Mouse (Mus musculus): Measurements from ENCODE around the gene Nudt21. TPM values are rescaled to one million over a fixed set of nuclear protein-coding genes. Genes with fewer than 3 reads are reported as not detected.
"Not testable (repeated sequence)": the region's sequence is repeated elsewhere in the genome, so short reads cannot be mapped to it uniquely, and the experiment has no call there.

The Nudt21 gene
- 175 and 190 TPM in 2 replicates for polyA plus RNA-seq (2015; fragmentation: Nextera tagmentation; extraction: Ambion mirVana)

DNA sequence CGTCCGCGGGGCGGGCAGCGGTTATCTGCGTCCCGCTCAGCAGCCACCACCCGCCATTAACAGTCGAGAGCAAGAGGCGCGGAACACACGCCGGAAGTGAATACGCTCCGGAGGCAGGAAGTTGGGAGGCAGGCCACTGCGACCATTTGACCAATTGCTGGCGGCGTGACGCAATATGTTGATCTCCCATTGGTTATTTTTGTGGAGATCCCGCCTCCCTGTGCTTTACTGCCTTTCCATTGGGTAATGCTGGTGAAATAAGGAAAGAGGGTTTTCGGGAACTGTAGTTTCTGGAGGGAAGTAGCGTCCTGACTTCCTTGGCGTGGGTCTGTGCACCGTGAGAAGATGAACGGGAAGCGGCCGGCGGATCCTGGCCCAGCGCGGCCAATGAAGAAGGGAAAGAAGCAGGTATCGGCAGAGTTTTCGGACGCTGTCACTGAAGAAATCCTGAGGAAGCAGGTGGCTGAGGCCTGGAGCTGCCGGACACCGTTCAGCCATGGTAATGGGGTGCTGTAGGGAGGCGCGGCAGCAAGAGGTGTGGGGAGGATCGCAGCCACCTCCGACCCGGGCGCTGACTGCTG lies at the start of gene Nudt21, which contains the start of gene Ogfod1:
Gene Nudt21 (minus strand): TSS at position 88 of the 581 bp plus-strand sequence.
Gene Ogfod1 (plus strand): TSS at position 255 of the 581 bp plus-strand sequence.
- peak; percentile 100 for ATAC-seq
- Histone ChIP-seq H3K9ac (peak within 1 kb of the TSS; percentile 81), H3K27ac (peak within 1 kb of the TSS; percentile 69), H3K4me1 (peaks cover 38% of the 10 kb centered on the region), H3K4me2 (peak within 1 kb of the TSS; percentile 91), H3K27me3 (no peaks in the 10 kb centered on the region), H3K9me3 (replicated peaks) (no peaks in the 10 kb centered on the region), H3K36me3 (ENCODE audit: poor library complexity, severe bottlenecking) (peaks cover 7% of the 10 kb centered on the region; the same call in 1 of the 2 replicates), H3K4me3 (peak within 1 kb of the TSS; percentile 77)
- under 1% methylated on average over 41 of the region's 41 CpGs for WGBS

DNA sequence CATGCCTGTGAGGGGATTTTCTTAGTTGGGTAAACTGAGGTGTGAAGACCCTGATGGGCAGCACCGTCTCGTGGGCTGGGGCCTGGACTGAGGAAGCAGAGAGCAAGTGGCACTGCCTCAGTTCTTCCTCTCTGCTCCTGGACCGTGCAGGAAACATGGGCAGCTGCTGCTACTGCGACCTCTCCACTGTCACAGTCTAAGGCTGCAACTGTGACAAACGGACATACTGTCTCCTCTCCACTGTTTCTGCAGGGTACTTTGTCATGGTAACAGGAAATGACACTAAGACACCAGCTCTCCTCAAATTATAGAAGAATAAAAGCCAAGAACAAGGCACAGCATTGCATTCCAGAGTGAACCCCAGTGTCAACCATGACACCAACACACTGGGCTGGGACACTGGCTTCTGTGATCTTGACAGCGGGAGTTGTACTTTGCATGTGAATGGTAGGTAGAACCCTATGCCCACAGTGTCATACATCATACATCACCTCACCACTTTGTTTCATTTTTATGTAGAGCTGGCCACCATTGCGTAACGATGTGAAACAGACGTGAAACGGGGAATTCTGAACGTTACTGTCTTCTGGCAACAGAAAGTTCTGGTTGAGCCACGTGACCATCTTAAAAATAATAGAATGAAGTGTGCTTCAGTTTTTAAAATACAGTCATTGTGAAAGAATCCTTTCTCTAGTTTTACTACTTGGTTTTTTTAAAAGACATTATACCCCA lies 39.8 kb upstream of the Nudt21 start:
- no peak overlapping the region for H3K9ac ChIP-seq
- H3K27me3 ChIP-seq, result no peaks in the 10 kb centered on the region
- H3K27ac ChIP-seq, result no peak overlapping the region
- H3K36me3 ChIP-seq (ENCODE audit: poor library complexity, severe bottlenecking), result peaks cover 50% of the 10 kb centered on the region
- 94% methylated on average over 12 of the region's 12 CpGs for WGBS
- H3K4me1 ChIP-seq, result no peaks in the 10 kb centered on the region
- no peak overlapping the region for H3K4me3 ChIP-seq
- no peak overlapping the region for H3K4me2 ChIP-seq
- ATAC-seq, result no peak
- H3K9me3 ChIP-seq (replicated peaks), result no peaks in the 10 kb centered on the region

DNA sequence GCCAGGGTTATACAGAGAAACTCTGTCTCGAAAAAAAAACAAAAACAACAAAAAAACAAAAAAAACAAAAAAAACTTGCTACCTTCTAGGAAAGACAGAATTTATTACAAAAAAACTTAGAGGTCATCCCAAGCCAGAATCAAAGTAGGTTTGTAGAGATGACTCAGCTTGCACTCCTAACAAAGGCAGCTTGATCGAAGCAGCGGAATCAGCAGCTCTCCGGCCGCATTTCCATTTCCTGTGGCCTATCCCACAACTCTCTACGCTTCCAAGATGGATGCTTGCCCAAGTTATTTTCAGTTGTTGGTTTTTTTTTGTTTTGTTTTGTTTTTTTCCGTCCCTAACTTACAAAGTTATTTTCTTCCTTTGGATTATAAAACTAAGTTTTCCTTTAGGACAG lies 32.0 kb upstream of the Nudt21 start:
- Histone ChIP-seq H3K27ac (no peak overlapping the region), H3K4me2 (no peak overlapping the region), H3K27me3 (no peaks in the 10 kb centered on the region), H3K9me3 (replicated peaks) (no peaks in the 10 kb centered on the region), H3K4me3 (no peak overlapping the region), H3K9ac (no peak overlapping the region), H3K4me1 (peaks cover 10% of the 10 kb centered on the region), H3K36me3 (ENCODE audit: poor library complexity, severe bottlenecking) (peaks cover 27% of the 10 kb centered on the region)
- no peak for ATAC-seq
- 94% methylated on average over 7 of the region's 7 CpGs for WGBS

DNA sequence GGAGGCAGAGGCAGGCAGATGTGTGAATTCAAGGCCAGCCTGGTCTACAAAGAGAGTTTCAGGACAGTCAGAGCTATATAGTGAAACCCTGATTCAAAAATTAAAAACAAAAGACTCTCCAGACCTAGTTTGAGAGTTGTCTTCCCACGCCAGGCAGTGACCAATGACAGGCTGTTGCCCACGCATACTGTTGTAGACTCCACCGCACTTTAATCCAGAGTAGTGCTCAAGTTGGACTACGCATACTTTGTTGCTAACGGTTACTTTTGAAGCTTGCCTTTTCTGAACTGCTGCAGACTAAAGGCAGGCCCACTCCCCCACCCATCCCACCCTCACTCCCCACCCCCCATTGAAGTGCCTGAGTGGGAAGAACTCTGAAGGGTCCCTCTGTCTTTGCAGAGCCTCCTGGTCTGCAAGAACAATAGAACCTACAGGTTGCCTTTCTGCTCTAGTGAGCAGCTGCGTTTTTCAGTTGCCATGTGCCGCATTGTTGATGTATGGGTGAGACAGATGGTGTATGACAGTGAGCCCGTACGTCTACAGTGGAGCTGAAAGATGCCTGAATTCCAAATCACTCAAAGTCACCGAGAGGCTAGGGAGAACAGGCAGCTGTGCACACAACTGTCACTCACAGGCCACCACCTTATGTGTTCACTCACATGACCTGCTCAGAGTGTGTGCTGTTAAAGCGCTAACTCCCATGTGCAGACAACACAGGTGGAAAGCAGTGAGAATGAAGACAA lies 29.5 kb upstream of the Nudt21 start:
- no peak overlapping the region for H3K9ac ChIP-seq
- H3K4me1 ChIP-seq, result peaks cover 10% of the 10 kb centered on the region
- H3K27me3 ChIP-seq, result no peaks in the 10 kb centered on the region
- H3K36me3 ChIP-seq (ENCODE audit: poor library complexity, severe bottlenecking), result peaks cover 50% of the 10 kb centered on the region
- 21% methylated on average over 11 of the region's 11 CpGs for WGBS
- H3K4me3 ChIP-seq, result no peak overlapping the region
- no peaks in the 10 kb centered on the region for H3K9me3 ChIP-seq (replicated peaks)
- H3K4me2 ChIP-seq, result no peak overlapping the region
- peak; percentile 83 for ATAC-seq
- H3K27ac ChIP-seq, result peak overlapping the region; percentile 57

- Histone ChIP-seq H3K4me3 (no peak overlapping the region), H3K27ac (no peak overlapping the region), H3K36me3 (ENCODE audit: poor library complexity, severe bottlenecking) (peaks cover 83% of the 10 kb centered on the region), H3K4me1 (no peaks in the 10 kb centered on the region), H3K9me3 (replicated peaks) (no peaks in the 10 kb centered on the region), H3K27me3 (no peaks in the 10 kb centered on the region), H3K4me2 (no peak overlapping the region), H3K9ac (no peak overlapping the region)
- ATAC-seq, result no peak
- WGBS, result 62% methylated on average over 6 of the region's 6 CpGs
Measured at GRCm38 (mm10) chr8:94057157-94057854, 20.5 kb upstream of the Nudt21 start.

DNA sequence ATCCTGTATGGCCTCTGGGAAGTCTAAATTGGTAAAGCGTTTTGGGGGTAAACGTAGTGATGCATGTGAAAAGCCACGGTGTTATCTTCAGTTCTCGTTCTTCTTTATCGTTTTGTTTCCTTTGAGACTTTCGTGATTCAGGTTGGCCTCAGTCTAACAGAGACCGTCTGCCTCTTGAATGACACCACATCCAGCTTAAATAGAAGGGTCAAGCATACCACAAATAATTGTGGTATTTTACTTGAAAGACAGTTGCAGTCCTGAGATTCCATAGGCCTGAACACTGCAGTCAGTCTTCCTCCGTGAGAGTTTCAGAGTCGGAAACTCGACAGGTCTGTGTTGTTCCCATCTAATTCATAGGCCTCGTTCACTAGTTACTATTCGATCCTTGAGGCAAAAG lies 15.9 kb upstream of the Nudt21 start:
- Histone ChIP-seq H3K4me1 (no peaks in the 10 kb centered on the region), H3K27ac (no peak overlapping the region), H3K9me3 (replicated peaks) (no peaks in the 10 kb centered on the region), H3K4me3 (no peak overlapping the region), H3K9ac (no peak overlapping the region), H3K4me2 (no peak overlapping the region), H3K36me3 (ENCODE audit: poor library complexity, severe bottlenecking) (peaks cover 47% of the 10 kb centered on the region), H3K27me3 (no peaks in the 10 kb centered on the region)
- WGBS, result 93% methylated on average over 12 of the region's 12 CpGs
- ATAC-seq, result no peak

DNA sequence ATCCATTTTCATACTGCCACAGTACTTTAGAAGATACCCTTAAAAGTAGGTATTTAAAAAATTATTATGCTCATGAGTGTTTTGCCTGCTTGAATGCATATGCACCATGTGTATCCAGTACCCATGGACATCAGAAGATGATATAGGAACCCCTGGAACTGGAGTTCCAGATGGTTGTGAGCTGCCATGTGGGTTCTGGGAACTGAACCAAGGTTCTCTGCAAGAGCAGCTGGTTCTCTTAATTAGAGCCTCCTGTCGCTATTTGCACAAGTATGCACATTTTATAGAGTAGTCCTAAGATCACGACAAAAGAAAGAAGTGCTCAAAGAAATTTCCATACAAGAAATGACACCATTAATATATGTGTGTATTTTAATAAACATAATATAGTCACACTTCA lies 11.0 kb upstream of the Nudt21 start:
- Histone ChIP-seq H3K4me2 (no peak overlapping the region), H3K9me3 (replicated peaks) (no peaks in the 10 kb centered on the region), H3K27me3 (no peaks in the 10 kb centered on the region), H3K4me3 (no peak overlapping the region), H3K4me1 (no peaks in the 10 kb centered on the region), H3K36me3 (ENCODE audit: poor library complexity, severe bottlenecking) (peaks cover 14% of the 10 kb centered on the region), H3K9ac (no peak overlapping the region), H3K27ac (no peak overlapping the region)
- WGBS, result 74% methylated on average over 2 of the region's 2 CpGs
- no peak for ATAC-seq

DNA sequence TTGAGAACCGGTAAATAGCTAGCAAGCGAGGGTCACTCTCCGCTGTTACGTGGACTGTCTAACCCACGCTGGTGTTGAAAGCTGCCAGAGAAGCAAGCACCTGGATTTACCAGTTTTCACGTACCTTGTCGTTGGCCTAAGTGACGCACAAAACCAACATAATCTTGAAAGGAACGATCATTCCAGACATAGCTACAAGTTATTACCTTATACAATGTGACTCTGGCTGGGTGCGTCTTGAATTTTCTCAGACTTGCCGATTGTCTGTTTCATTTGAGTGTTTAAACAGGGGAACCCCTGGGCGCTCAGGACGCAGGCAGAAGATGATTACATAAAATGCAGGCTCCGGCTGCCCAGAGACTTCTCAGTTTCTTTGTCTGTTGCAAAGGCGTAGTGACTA lies 975 bp upstream of the Nudt21 start:
- 7% methylated on average over 15 of the region's 15 CpGs for WGBS
- Histone ChIP-seq H3K4me2 (peak overlapping the region; percentile 81), H3K36me3 (ENCODE audit: poor library complexity, severe bottlenecking) (peaks cover 11% of the 10 kb centered on the region; the same call in 1 of the 2 replicates), H3K9me3 (replicated peaks) (no peaks in the 10 kb centered on the region), H3K27ac (no peak overlapping the region), H3K27me3 (no peaks in the 10 kb centered on the region), H3K4me1 (peaks cover 38% of the 10 kb centered on the region), H3K9ac (peak overlapping the region; percentile 78), H3K4me3 (peak overlapping the region; percentile 77)
- no peak for ATAC-seq

GRCm38 (mm10) chr8:94036541-94036940 lies 290 bp downstream of the Nudt21 start:
- not testable (repeated sequence) for H3K27me3 ChIP-seq; H3K9me3 ChIP-seq (replicated peaks)
- peak overlapping the region; percentile 69 for H3K27ac ChIP-seq
- H3K4me3 ChIP-seq, result peak overlapping the region; percentile 77
- H3K4me2 ChIP-seq, result peak overlapping the region; percentile 91
- peak overlapping the region; percentile 81 for H3K9ac ChIP-seq
- peaks cover 38% of the 10 kb centered on the region for H3K4me1 ChIP-seq
- peak; percentile 88 for ATAC-seq
- H3K36me3 ChIP-seq (ENCODE audit: poor library complexity, severe bottlenecking), result peaks cover 11% of the 10 kb centered on the region; the same call in 1 of the 2 replicates
- 0% methylated on average over 21 of the region's 32 CpGs for WGBS

GRCm38 (mm10) chr8:94035200-94035599 lies 1.6 kb downstream of the Nudt21 start:
- Histone ChIP-seq H3K4me2 (peak overlapping the region; percentile 91), H3K9me3 (replicated peaks) (no peaks in the 10 kb centered on the region), H3K4me3 (peak overlapping the region; percentile 77), H3K27ac (no peak overlapping the region), H3K36me3 (ENCODE audit: poor library complexity, severe bottlenecking) (peaks cover 22% of the 10 kb centered on the region), H3K9ac (peak overlapping the region; percentile 81), H3K27me3 (no peaks in the 10 kb centered on the region), H3K4me1 (peaks cover 38% of the 10 kb centered on the region)
- no peak for ATAC-seq
- WGBS, result 71% methylated on average over 5 of the region's 5 CpGs

- H3K4me1 ChIP-seq, result peaks cover 38% of the 10 kb centered on the region
- peak overlapping the region; percentile 34; the same call in 1 of the 2 replicates for H3K9ac ChIP-seq
- H3K27ac ChIP-seq, result peak overlapping the region; percentile 22; the same call in 1 of the 2 replicates
- WGBS, result 20% methylated on average over 3 of the region's 3 CpGs
- H3K9me3 ChIP-seq (replicated peaks), result no peaks in the 10 kb centered on the region
- no peaks in the 10 kb centered on the region for H3K27me3 ChIP-seq
- H3K4me2 ChIP-seq, result no peak overlapping the region
- peaks cover 31% of the 10 kb centered on the region for H3K36me3 ChIP-seq (ENCODE audit: poor library complexity, severe bottlenecking)
- no peak for ATAC-seq
- H3K4me3 ChIP-seq, result no peak overlapping the region
Measured at GRCm38 (mm10) chr8:94033601-94034000, 3.2 kb downstream of the Nudt21 start.
